Mouse (Mus musculus): ENCODE measurements at regions not wholly inside any gene's neighbourhood (a gene's known extent, or its start where the extent isn't known, plus 50 kb on each side); places are given as distances from the start of the nearest gene placed in this dataset.

DNA sequence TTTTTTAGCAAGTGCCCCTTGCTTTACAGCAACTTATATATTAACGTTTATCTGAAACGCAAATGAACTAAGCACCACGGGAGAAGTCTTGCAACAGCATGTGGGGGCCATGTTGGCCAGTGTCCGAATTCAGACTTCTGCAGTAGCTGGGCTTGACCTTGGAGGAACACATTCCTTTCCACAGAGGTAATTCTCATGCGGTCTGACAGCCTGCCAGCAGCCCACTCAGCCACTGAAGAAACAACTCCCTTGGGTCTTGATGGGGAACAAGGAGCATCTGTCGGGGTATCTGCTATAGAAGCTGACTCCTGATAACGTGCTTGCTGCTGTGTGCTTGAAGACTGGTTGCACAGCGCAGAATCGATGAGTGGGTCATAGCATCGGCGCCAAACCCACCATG lies 1168.7 kb downstream of the 4930447A16Rik start:
- no peak overlapping the region for H3K27ac ChIP-seq (ENCODE audit: insufficient read depth, low read depth, low read length)
- H3K27me3 ChIP-seq (ENCODE audit: control insufficient read depth, insufficient read depth, low read length), result no peaks in the 10 kb centered on the region
- WGBS, result 77% methylated on average over 11 of the region's 11 CpGs
- H3K4me1 ChIP-seq (ENCODE audit: control insufficient read depth, insufficient read depth, insufficient read length, low read length), result peaks cover 2% of the 10 kb centered on the region; the same call in 1 of the 2 replicates
- H3K36me3 ChIP-seq (ENCODE audit: control insufficient read depth, insufficient read depth, low read length), result no peaks in the 10 kb centered on the region
- TF ChIP-seq POLR2A (IDR thresholded peaks at IDR 0.05; ENCODE audit: low read depth, low read length) (no peak), CTCF (IDR thresholded peaks at IDR 0.05; ENCODE audit: extremely low read depth, insufficient read length, insufficient replicate concordance, low read depth, low read length) (no peak)
- no peak overlapping the region for H3K4me3 ChIP-seq (ENCODE audit: low read depth, low read length)

DNA sequence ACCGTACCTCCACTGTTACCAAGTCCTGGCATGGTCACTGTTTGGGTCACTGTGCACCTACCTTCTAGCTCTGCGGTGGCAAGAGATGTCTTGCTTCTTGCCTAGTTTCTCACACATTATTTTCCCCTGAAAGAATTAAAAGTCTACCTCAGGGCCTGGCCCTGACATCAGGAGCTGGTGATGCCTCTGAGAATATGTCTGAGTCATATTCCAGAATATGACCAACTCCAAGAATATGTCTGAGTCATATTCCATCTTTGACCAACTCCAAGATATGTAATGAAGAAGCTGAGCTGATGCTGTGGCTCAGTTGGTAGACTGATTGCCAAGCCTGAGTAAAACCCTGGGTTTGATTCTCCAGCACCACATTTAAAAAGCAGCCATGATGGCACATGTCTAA lies 1169.4 kb downstream of the 4930447A16Rik start:
- Histone ChIP-seq H3K36me3 (ENCODE audit: control insufficient read depth, insufficient read depth, low read length) (no peaks in the 10 kb centered on the region), H3K4me1 (ENCODE audit: control insufficient read depth, insufficient read depth, insufficient read length, low read length) (peaks cover 2% of the 10 kb centered on the region; the same call in 1 of the 2 replicates), H3K27ac (ENCODE audit: insufficient read depth, low read depth, low read length) (no peak overlapping the region), H3K27me3 (ENCODE audit: control insufficient read depth, insufficient read depth, low read length) (no peaks in the 10 kb centered on the region), H3K4me3 (ENCODE audit: low read depth, low read length) (no peak overlapping the region)
- 96% methylated on average over 2 of the region's 2 CpGs for WGBS
- TF ChIP-seq POLR2A (IDR thresholded peaks at IDR 0.05; ENCODE audit: low read depth, low read length), result no peak
- TF ChIP-seq CTCF (IDR thresholded peaks at IDR 0.05; ENCODE audit: extremely low read depth, insufficient read length, insufficient replicate concordance, low read depth, low read length), result no peak

DNA sequence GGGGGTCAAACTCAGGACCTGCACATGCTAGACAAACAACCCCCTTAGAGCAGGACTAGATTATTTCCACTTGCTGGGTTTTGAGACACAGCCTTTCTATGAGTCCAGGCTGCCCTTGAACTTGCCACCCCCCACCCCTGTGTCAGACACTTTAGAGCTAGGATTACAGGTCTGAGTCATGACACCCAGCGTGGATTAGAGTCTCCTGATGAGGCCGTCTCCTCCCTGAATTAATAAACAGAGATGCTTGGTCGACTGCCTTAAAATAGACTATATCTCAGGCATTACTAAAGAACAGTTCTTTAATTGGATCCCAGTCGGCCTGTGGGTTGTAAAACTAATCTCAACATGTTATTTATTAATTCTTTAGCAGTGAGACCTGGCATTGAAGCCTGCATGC lies 1170.5 kb downstream of the 4930447A16Rik start:
- WGBS, result 21% methylated on average over 4 of the region's 4 CpGs
- no peak overlapping the region for H3K27ac ChIP-seq (ENCODE audit: insufficient read depth, low read depth, low read length)
- no peaks in the 10 kb centered on the region for H3K27me3 ChIP-seq (ENCODE audit: control insufficient read depth, insufficient read depth, low read length)
- H3K36me3 ChIP-seq (ENCODE audit: control insufficient read depth, insufficient read depth, low read length), result no peaks in the 10 kb centered on the region
- H3K4me1 ChIP-seq (ENCODE audit: control insufficient read depth, insufficient read depth, insufficient read length, low read length), result peaks cover 2% of the 10 kb centered on the region; the same call in 1 of the 2 replicates
- no peak for TF ChIP-seq POLR2A (IDR thresholded peaks at IDR 0.05; ENCODE audit: low read depth, low read length)
- no peak for TF ChIP-seq CTCF (IDR thresholded peaks at IDR 0.05; ENCODE audit: extremely low read depth, insufficient read length, insufficient replicate concordance, low read depth, low read length)
- no peak overlapping the region for H3K4me3 ChIP-seq (ENCODE audit: low read depth, low read length)

DNA sequence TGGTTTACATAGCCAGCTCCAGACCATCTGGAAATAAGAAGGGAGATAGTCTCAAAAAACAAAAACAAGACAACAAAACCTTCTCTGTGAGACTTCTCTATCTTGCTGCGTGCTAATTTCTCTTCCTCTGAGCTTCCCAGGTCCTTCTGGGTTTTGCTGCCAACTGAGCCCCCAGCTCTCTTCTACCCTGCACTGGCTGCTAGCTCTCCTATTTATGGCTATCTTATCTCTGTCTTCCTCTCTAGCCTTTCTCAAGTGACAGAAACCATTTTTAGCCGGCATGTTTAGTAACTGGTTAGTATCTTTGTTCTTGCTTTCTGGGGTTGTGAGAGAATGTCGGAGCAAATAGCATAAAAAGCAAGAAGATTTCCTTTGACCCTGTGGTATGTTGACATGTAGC lies 1172.1 kb downstream of the 4930447A16Rik start:
- peaks cover 4% of the 10 kb centered on the region for H3K4me1 ChIP-seq (ENCODE audit: control insufficient read depth, insufficient read depth, insufficient read length, low read length)
- H3K4me3 ChIP-seq (ENCODE audit: low read depth, low read length), result no peak overlapping the region
- 78% methylated on average over 3 of the region's 3 CpGs for WGBS
- H3K36me3 ChIP-seq (ENCODE audit: control insufficient read depth, insufficient read depth, low read length), result no peaks in the 10 kb centered on the region
- H3K27me3 ChIP-seq (ENCODE audit: control insufficient read depth, insufficient read depth, low read length), result no peaks in the 10 kb centered on the region
- no peak for TF ChIP-seq POLR2A (IDR thresholded peaks at IDR 0.05; ENCODE audit: low read depth, low read length)
- TF ChIP-seq CTCF (IDR thresholded peaks at IDR 0.05; ENCODE audit: extremely low read depth, insufficient read length, insufficient replicate concordance, low read depth, low read length), result no peak
- no peak overlapping the region for H3K27ac ChIP-seq (ENCODE audit: insufficient read depth, low read depth, low read length)

DNA sequence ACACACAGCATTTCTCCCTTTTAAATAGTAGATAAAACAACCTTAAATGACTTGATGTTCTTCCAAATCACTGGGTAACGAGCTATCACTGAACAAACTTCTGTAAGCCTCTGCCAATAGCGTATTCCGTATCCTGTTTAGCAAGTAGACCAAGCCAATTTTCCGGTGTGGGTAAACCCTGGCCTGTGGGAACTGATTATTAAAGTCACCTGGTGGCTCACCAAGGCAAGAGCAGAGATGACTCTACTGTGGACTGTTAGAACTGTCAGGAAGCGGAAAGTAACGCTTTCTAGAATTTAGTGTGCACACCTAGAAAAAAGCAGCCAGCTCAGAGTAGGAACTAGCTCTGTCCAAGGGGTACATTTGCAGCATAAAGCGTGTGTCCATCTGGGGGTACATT lies 1176.1 kb downstream of the 4930447A16Rik start:
- H3K27me3 ChIP-seq (ENCODE audit: control insufficient read depth, insufficient read depth, low read length), result no peaks in the 10 kb centered on the region
- no peaks in the 10 kb centered on the region for H3K36me3 ChIP-seq (ENCODE audit: control insufficient read depth, insufficient read depth, low read length)
- peaks cover 2% of the 10 kb centered on the region; the same call in 1 of the 2 replicates for H3K4me1 ChIP-seq (ENCODE audit: control insufficient read depth, insufficient read depth, insufficient read length, low read length)
- peak overlapping the region; percentile 46; the same call in 1 of the 2 replicates for H3K27ac ChIP-seq (ENCODE audit: insufficient read depth, low read depth, low read length)
- no peak overlapping the region for H3K4me3 ChIP-seq (ENCODE audit: low read depth, low read length)
- no peak for TF ChIP-seq POLR2A (IDR thresholded peaks at IDR 0.05; ENCODE audit: low read depth, low read length)
- TF ChIP-seq CTCF (IDR thresholded peaks at IDR 0.05; ENCODE audit: extremely low read depth, insufficient read length, insufficient replicate concordance, low read depth, low read length), result no peak
- WGBS, result 70% methylated on average over 7 of the region's 7 CpGs

DNA sequence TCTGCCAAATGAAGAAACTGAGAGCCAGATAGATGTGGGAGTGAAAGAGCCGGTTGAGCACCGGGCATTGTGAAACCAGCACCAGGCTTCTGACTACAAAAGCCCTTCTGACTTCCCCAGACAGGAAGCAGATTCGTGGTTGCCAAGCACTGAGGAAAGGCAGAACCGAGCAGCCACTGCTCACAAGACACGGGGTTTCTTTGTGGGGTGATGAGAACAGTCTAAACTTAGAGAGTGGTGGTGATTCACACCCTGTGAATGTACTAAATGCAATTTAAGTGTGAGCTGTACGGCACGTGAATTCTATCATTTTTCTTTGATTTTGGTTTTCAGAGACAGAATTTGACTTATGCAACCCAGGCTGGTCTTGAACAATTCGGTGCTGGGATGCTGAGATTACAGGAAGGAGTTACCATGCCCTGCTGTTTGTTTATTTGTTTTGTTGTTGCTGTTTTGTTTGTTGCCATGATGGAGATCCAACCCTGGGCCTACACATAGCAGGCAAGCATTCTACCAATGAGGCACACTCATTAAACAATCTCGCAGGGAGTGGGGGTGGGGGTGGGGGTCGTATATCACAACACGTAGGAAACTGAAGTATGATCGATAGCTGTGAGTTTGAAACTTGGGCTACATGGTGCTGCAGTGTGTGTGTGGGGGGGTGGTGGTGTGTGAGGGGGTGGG lies 1177.0 kb downstream of the 4930447A16Rik start:
- TF ChIP-seq CTCF (IDR thresholded peaks at IDR 0.05; ENCODE audit: extremely low read depth, insufficient read length, insufficient replicate concordance, low read depth, low read length) (no peak), POLR2A (IDR thresholded peaks at IDR 0.05; ENCODE audit: low read depth, low read length) (no peak)
- Histone ChIP-seq H3K4me3 (ENCODE audit: low read depth, low read length) (no peak overlapping the region), H3K36me3 (ENCODE audit: control insufficient read depth, insufficient read depth, low read length) (no peaks in the 10 kb centered on the region), H3K4me1 (ENCODE audit: control insufficient read depth, insufficient read depth, insufficient read length, low read length) (peaks cover 2% of the 10 kb centered on the region; the same call in 1 of the 2 replicates), H3K27ac (ENCODE audit: insufficient read depth, low read depth, low read length) (peak overlapping the region; percentile 46; the same call in 1 of the 2 replicates), H3K27me3 (ENCODE audit: control insufficient read depth, insufficient read depth, low read length) (no peaks in the 10 kb centered on the region)
- WGBS, result 62% methylated on average over 12 of the region's 12 CpGs

DNA sequence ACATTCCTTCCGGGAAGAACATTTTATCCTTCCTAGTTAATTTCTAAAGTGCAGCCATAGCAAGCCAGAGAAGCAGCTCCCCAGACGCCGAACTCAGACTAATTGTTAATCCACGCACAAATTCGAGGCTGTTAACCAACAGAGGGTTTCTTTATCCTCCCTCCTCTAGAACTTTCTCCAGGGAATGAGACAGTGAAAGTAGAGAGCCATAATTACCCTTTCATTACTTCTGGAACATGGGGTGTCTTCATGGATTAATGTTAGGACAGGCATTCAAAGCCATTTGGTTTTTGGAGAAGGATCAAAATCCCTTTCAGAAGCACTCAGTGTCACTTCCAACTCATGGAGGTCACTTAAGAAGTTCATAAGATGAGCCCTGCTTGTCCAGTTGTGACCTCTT lies 1178.6 kb downstream of the 4930447A16Rik start:
- H3K27me3 ChIP-seq (ENCODE audit: control insufficient read depth, insufficient read depth, low read length), result no peaks in the 10 kb centered on the region
- WGBS, result 82% methylated on average over 5 of the region's 5 CpGs

More for the DNA sequence above, 1178.6 kb downstream of the 4930447A16Rik start:
- Histone ChIP-seq H3K4me3 (ENCODE audit: low read depth, low read length) (no peak overlapping the region), H3K36me3 (ENCODE audit: control insufficient read depth, insufficient read depth, low read length) (no peaks in the 10 kb centered on the region), H3K4me1 (ENCODE audit: control insufficient read depth, insufficient read depth, insufficient read length, low read length) (peaks cover 2% of the 10 kb centered on the region; the same call in 1 of the 2 replicates), H3K27ac (ENCODE audit: insufficient read depth, low read depth, low read length) (no peak overlapping the region)
- TF ChIP-seq POLR2A (IDR thresholded peaks at IDR 0.05; ENCODE audit: low read depth, low read length) (no peak), CTCF (IDR thresholded peaks at IDR 0.05; ENCODE audit: extremely low read depth, insufficient read length, insufficient replicate concordance, low read depth, low read length) (no peak)
